Mouse (Mus musculus): ENCODE measurements around the gene Retnlg. TPM values are rescaled to one million over a fixed set of nuclear protein-coding genes. Genes with fewer than 3 reads are reported as not detected.
"Not testable (repeated sequence)": the region's sequence is repeated elsewhere in the genome, so short reads cannot be mapped to it uniquely, and the experiment has no call there.

The Retnlg gene
- polyA plus RNA-seq (2015; fragmentation: Nextera tagmentation; extraction: Ambion mirVana), result 0.87 TPM in 1 of 2 replicates, not detected in the other

DNA sequence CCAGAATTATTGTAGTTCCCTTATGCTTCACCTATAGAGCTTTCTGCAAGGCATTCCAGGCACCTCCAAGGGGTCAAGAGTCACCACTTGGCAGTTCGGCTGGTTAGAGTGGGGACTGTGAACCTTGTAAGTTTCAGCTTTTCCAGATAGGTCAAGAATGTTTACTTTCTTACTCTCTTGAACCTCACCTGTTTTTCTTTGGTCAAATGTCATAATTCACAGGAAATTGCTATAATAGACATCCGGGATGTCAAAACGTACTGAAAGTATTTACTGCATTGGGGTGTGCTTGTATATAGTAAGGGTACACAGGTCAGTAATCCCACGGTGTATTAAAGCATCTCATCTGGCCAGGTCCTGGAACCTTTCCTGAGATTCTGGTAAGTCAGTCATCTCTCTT is at the start of gene Retnlg:
Retnlg (plus strand) TSS at position 301 of the 400 bp plus-strand sequence.
- Histone ChIP-seq H3K9me3 (no peaks in the 10 kb centered on the region), H3K4me3 (replicated peaks) (no peak within 1 kb of the TSS), H3K4me2 (replicated peaks) (no peak within 1 kb of the TSS), H3K9ac (replicated peaks) (no peak within 1 kb of the TSS), H3K36me3 (no peaks in the 10 kb centered on the region), H3K27ac (no peak within 1 kb of the TSS), H3K27me3 (no peaks in the 10 kb centered on the region), H3K4me1 (replicated peaks) (no peaks in the 10 kb centered on the region)
- WGBS, result 90% methylated on average over 4 of the region's 4 CpGs
- ATAC-seq, result no peak

- Histone ChIP-seq H3K4me3 (replicated peaks) (no peak overlapping the region), H3K27me3 (no peaks in the 10 kb centered on the region), H3K27ac (no peak overlapping the region), H3K4me2 (replicated peaks) (no peak overlapping the region), H3K9me3 (no peaks in the 10 kb centered on the region), H3K9ac (replicated peaks) (no peak overlapping the region), H3K4me1 (replicated peaks) (no peaks in the 10 kb centered on the region), H3K36me3 (no peaks in the 10 kb centered on the region)
- 85% methylated on average over 3 of the region's 3 CpGs for WGBS
- no peak for ATAC-seq
These were observed 45.9 kb upstream of the Retnlg start for GRCm38 (mm10) chr16:48826474-48826873.

DNA sequence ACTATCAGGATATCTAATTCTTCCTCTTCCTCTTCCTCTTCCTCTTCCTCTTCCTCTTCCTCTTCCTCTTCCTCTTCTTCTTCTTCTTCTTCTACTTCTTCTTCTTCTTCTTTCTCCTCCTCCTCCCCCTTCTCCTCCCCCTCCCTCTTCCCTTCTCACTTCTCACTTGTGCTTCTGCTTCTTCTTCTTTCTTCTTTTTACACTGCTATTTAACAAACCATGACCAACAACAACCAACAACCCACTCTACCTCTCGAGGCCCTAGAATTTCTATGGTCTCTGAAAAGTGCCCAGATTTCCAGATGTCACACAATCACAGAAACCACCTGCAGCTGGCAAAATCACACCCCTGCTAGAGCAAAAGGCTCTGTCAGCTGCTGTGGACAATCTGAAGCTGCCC is 44.8 kb upstream of the Retnlg start:
- WGBS, result 74% methylated on average over 1 of the region's 1 CpGs
- H3K4me3 ChIP-seq (replicated peaks), result no peak overlapping the region
- no peaks in the 10 kb centered on the region for H3K9me3 ChIP-seq
- H3K36me3 ChIP-seq, result no peaks in the 10 kb centered on the region
- no peaks in the 10 kb centered on the region for H3K4me1 ChIP-seq (replicated peaks)
- ATAC-seq, result no peak
- no peaks in the 10 kb centered on the region for H3K27me3 ChIP-seq
- no peak overlapping the region for H3K4me2 ChIP-seq (replicated peaks)
- no peak overlapping the region for H3K27ac ChIP-seq
- H3K9ac ChIP-seq (replicated peaks), result no peak overlapping the region

- WGBS, result 84% methylated on average over 4 of the region's 4 CpGs
- H3K9me3 ChIP-seq, result no peaks in the 10 kb centered on the region
These were observed 43.4 kb upstream of the Retnlg start for GRCm38 (mm10) chr16:48829060-48829459.

GRCm38 (mm10) chr16:48832055-48832454 is 40.4 kb upstream of the Retnlg start:
- no peak for ATAC-seq
- no peaks in the 10 kb centered on the region for H3K36me3 ChIP-seq
- H3K27ac ChIP-seq, result no peak overlapping the region
- no peak overlapping the region for H3K4me3 ChIP-seq (replicated peaks)
- H3K4me2 ChIP-seq (replicated peaks), result no peak overlapping the region
- H3K9ac ChIP-seq (replicated peaks), result no peak overlapping the region
- no peaks in the 10 kb centered on the region for H3K9me3 ChIP-seq
- WGBS, result 85% methylated on average over 8 of the region's 8 CpGs
- H3K27me3 ChIP-seq, result no peaks in the 10 kb centered on the region
- no peaks in the 10 kb centered on the region for H3K4me1 ChIP-seq (replicated peaks)

More at GRCm38 (mm10) chr16:48829060-48829459, 43.4 kb upstream of the Retnlg start:
- Histone ChIP-seq H3K27me3 (no peaks in the 10 kb centered on the region), H3K4me1 (replicated peaks) (no peaks in the 10 kb centered on the region), H3K4me3 (replicated peaks) (no peak overlapping the region), H3K4me2 (replicated peaks) (no peak overlapping the region), H3K9ac (replicated peaks) (no peak overlapping the region), H3K36me3 (no peaks in the 10 kb centered on the region), H3K27ac (no peak overlapping the region)
- ATAC-seq, result no peak

GRCm38 (mm10) chr16:48833626-48834025 is 38.8 kb upstream of the Retnlg start:
- 82% methylated on average over 1 of the region's 1 CpGs for WGBS
- not testable (repeated sequence) for H3K36me3 ChIP-seq; H3K9ac ChIP-seq (replicated peaks)

DNA sequence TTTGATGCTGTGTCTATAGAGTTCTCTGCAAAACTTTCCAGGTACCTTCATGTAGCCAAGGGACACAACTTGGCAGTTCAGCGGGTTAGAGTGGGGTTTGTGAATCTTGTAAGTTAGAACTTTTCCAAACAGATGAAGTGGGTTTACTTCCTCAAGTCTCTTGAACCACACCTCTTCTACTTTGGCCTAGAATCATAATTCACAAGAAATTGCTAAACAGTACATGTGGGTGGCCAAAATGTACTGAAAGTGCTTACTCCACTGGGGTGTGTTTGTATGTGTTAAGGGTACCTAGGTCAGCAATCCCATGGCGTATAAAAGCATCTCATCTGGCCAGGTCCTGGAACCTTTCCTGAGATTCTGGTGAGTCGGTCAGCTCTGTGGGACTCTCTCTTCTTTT is 30.2 kb upstream of the Retnlg start, which contains the start of gene Retnla:
Retnla (plus strand) TSS at position 286 of the 400 bp plus-strand sequence.
- Histone ChIP-seq H3K27ac (no peak within 1 kb of the TSS), H3K36me3 (no peaks in the 10 kb centered on the region), H3K4me3 (replicated peaks) (no peak within 1 kb of the TSS), H3K4me1 (replicated peaks) (no peaks in the 10 kb centered on the region), H3K9me3 (no peaks in the 10 kb centered on the region), H3K27me3 (no peaks in the 10 kb centered on the region), H3K9ac (replicated peaks) (no peak within 1 kb of the TSS), H3K4me2 (replicated peaks) (no peak within 1 kb of the TSS)
- 89% methylated on average over 3 of the region's 3 CpGs for WGBS
- ATAC-seq, result no peak

More at GRCm38 (mm10) chr16:48833626-48834025, 38.8 kb upstream of the Retnlg start:
- not testable (repeated sequence) for H3K4me2 ChIP-seq (replicated peaks); H3K4me1 ChIP-seq (replicated peaks); H3K9me3 ChIP-seq; H3K27ac ChIP-seq; ATAC-seq; H3K27me3 ChIP-seq; H3K4me3 ChIP-seq (replicated peaks)

- no peaks in the 10 kb centered on the region for H3K27me3 ChIP-seq
- H3K4me1 ChIP-seq (replicated peaks), result no peaks in the 10 kb centered on the region
- H3K27ac ChIP-seq, result no peak overlapping the region
- WGBS, result 91% methylated on average over 4 of the region's 4 CpGs
- H3K4me2 ChIP-seq (replicated peaks), result no peak overlapping the region
- H3K9me3 ChIP-seq, result no peaks in the 10 kb centered on the region
- H3K9ac ChIP-seq (replicated peaks), result no peak overlapping the region
- H3K4me3 ChIP-seq (replicated peaks), result no peak overlapping the region
- ATAC-seq, result no peak
- no peaks in the 10 kb centered on the region for H3K36me3 ChIP-seq
These were observed 28.6 kb upstream of the Retnlg start for GRCm38 (mm10) chr16:48843671-48844386.

DNA sequence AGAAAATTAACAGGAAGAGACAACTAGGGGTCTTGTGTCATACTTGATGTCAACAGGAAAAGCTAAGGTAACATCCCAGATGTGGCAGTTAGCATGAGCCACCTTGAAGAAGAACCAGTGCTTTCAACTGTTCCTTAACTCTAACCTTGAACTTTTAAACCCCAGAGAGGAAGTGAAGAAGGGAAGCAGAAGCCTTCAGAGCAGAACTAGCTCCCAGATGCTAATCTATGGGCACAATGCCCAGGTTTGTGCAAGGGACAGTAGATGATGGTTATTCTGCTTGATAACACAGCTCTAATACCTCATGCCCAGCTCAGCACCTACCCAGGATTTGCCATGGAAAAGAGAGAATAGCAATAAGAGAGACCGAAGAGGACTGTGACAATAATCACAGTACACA is 7.4 kb upstream of the Retnlg start:
- 89% methylated on average over 1 of the region's 1 CpGs for WGBS
- not testable (repeated sequence) for H3K27me3 ChIP-seq; ATAC-seq; H3K9me3 ChIP-seq; H3K4me2 ChIP-seq (replicated peaks); H3K36me3 ChIP-seq; H3K4me1 ChIP-seq (replicated peaks); H3K27ac ChIP-seq; H3K9ac ChIP-seq (replicated peaks); H3K4me3 ChIP-seq (replicated peaks)

GRCm38 (mm10) chr16:48867690-48868089 is 4.7 kb upstream of the Retnlg start:
- H3K4me3 ChIP-seq (replicated peaks), result no peak overlapping the region
- H3K9me3 ChIP-seq, result no peaks in the 10 kb centered on the region
- no peaks in the 10 kb centered on the region for H3K27me3 ChIP-seq
- no peaks in the 10 kb centered on the region for H3K36me3 ChIP-seq
- H3K27ac ChIP-seq, result no peak overlapping the region
- H3K4me1 ChIP-seq (replicated peaks), result no peaks in the 10 kb centered on the region
- ATAC-seq, result no peak
- no peak overlapping the region for H3K9ac ChIP-seq (replicated peaks)
- H3K4me2 ChIP-seq (replicated peaks), result no peak overlapping the region
- 68% methylated on average over 2 of the region's 2 CpGs for WGBS

DNA sequence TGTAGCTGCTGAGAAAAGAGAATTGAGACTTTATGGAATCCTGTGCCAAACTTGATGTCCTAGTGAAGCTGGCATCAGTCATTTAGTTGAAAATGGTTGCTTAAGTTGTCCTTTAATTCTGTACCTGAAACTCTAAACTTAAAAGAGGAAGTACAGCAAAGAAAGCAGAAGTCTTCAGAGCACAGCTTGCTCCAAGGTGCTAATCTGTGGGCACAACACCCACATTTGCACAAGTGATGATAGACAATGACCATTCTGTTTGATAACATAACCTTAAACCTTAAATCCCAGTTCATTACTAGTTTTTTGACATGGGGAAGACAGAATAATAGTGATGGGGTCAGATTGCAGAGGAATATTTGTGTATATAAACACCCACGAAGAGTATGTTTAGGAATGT is 3.8 kb upstream of the Retnlg start:
- H3K4me3 ChIP-seq (replicated peaks), result no peak overlapping the region
- 91% methylated on average over 1 of the region's 1 CpGs for WGBS
- H3K36me3 ChIP-seq, result no peaks in the 10 kb centered on the region
- H3K27ac ChIP-seq, result no peak overlapping the region
- H3K27me3 ChIP-seq, result no peaks in the 10 kb centered on the region
- H3K9ac ChIP-seq (replicated peaks), result no peak overlapping the region
- no peaks in the 10 kb centered on the region for H3K4me1 ChIP-seq (replicated peaks)
- no peaks in the 10 kb centered on the region for H3K9me3 ChIP-seq
- no peak for ATAC-seq
- H3K4me2 ChIP-seq (replicated peaks), result no peak overlapping the region

DNA sequence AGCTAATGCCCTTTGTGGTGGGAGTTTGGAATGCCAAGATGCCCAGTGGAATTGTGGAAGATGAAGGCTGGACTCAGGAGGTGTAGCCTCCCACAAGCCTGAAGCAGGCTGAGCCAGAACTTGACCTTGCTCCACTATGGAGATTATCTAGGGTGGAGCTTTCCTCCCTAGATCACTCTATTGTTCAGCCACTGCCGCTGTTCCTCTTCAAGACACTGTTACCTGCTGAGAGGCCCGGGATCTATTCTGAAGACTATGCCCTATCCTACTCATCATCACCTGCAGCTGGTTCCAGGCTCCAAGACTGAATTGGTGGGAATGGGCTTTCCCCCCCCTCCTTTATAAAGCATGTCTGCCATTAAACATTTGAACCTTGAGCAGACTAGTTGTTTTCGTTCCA is 2.8 kb upstream of the Retnlg start:
- no peak overlapping the region for H3K4me2 ChIP-seq (replicated peaks)
- WGBS, result 62% methylated on average over 3 of the region's 3 CpGs
- H3K27ac ChIP-seq, result no peak overlapping the region
- H3K9ac ChIP-seq (replicated peaks), result no peak overlapping the region
- H3K36me3 ChIP-seq, result no peaks in the 10 kb centered on the region
- H3K4me3 ChIP-seq (replicated peaks), result no peak overlapping the region
- H3K27me3 ChIP-seq, result no peaks in the 10 kb centered on the region
- ATAC-seq, result no peak
- H3K4me1 ChIP-seq (replicated peaks), result no peaks in the 10 kb centered on the region
- no peaks in the 10 kb centered on the region for H3K9me3 ChIP-seq

DNA sequence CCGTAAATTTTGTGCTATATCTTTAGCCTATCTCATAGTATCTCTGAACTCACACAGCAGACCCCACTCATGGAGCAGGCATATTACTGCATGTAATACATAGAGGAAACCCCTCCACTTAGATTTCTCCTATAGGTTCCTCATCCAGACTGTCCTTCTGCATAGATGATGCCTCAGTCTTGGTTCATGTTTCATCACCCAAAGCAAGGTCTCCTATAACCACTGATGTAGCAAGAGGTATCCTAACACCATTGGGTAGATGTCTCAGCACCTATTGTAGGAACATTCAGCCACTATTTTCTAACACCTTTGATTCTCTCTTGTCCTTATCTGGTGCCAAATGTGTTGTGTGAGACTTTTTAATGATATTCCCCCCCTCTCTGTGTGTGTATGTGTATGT is 667 bp upstream of the Retnlg start:
- H3K27ac ChIP-seq, result no peak overlapping the region
- ATAC-seq, result no peak
- WGBS, result 97% methylated on average over 1 of the region's 1 CpGs
- H3K27me3 ChIP-seq, result no peaks in the 10 kb centered on the region
- no peaks in the 10 kb centered on the region for H3K9me3 ChIP-seq
- H3K4me2 ChIP-seq (replicated peaks), result no peak overlapping the region
- H3K4me3 ChIP-seq (replicated peaks), result no peak overlapping the region
- no peaks in the 10 kb centered on the region for H3K36me3 ChIP-seq
- H3K4me1 ChIP-seq (replicated peaks), result no peaks in the 10 kb centered on the region
- no peak overlapping the region for H3K9ac ChIP-seq (replicated peaks)
